Mouse (Mus musculus) hindbrain, embryonic 10.5 days (tissue): ENCODE measurements at regions not wholly inside any gene's neighbourhood (a gene's known extent, or its start where the extent isn't known, plus 50 kb on each side); places are given as distances from the start of the nearest gene placed in this dataset.

Experiments used
- DNase-seq: peaks from one replicate; pipeline ENCODE4 v3.0.0-alpha.2; 2017; ENCODE audit warnings: low spot score
- H3K27ac ChIP-seq: fragments of 300-500 bp; sonication (generic); 2 replicates; pipeline ENCODE4 v1.5.1; 2016; ENCODE audit warnings: mild to moderate bottlenecking, moderate library complexity
- H3K27me3 ChIP-seq: fragments of 300-500 bp; sonication (generic); 2 replicates; pipeline ENCODE4 v1.6.1; 2016; ENCODE audit warnings: mild to moderate bottlenecking; ENCODE audit not compliant: poor library complexity, insufficient read depth, severe bottlenecking
- H3K36me3 ChIP-seq: fragments of 300-500 bp; sonication (generic); 2 replicates; pipeline ENCODE4 v1.6.1; 2016; ENCODE audit warnings: mild to moderate bottlenecking, moderate library complexity
- H3K4me1 ChIP-seq: fragments of 300-500 bp; sonication (generic); replicated peaks from 2 replicates; pipeline ENCODE4 v1.6.1; 2016; ENCODE audit warnings: mild to moderate bottlenecking
- H3K4me3 ChIP-seq: fragments of 300-500 bp; sonication (generic); 2 replicates; pipeline ENCODE4 v1.5.1; 2016; ENCODE audit warnings: mild to moderate bottlenecking, moderate library complexity
- H3K9me3 ChIP-seq: fragments of 300-500 bp; sonication (generic); 2 replicates; pipeline ENCODE4 v1.6.1; 2016; ENCODE audit warnings: mild to moderate bottlenecking, moderate library complexity
- WGBS: fragments of 180-500 bp; shearing (Covaris S2); methylation state at CpG from one replicate; pipeline ENCODE4 v1.1.7; 2016; 5-methylcytosine and 5-hydroxymethylcytosine counted together

DNA sequence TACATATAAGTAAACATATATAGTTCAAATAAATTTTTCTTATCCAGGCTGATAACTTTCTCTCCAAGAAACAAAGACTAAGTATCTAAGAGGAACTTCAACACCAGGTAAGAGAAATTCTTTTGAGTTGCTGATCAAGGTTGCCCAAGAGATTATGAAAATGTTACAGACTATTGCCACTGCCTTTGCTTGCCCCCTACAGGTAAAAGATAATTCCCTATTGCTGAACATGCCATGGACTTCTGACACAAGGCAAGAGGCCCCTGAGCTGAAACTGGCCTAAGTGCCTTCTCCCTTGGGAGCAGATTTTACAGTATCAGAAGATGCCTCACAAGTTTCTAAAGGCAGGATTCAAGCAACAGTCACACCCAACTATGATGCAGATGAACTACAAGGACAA is 2914.2 kb upstream of the Gm6569 start:
- DNase-seq: no peak
- H3K27ac ChIP-seq: no peak overlapping the region
- no peaks in the 10 kb centered on the region for H3K27me3 ChIP-seq
- no peak overlapping the region for H3K4me3 ChIP-seq
- no peaks in the 10 kb centered on the region for H3K36me3 ChIP-seq
- H3K9me3 ChIP-seq: no peaks in the 10 kb centered on the region
- H3K4me1 ChIP-seq: no peaks in the 10 kb centered on the region

DNA sequence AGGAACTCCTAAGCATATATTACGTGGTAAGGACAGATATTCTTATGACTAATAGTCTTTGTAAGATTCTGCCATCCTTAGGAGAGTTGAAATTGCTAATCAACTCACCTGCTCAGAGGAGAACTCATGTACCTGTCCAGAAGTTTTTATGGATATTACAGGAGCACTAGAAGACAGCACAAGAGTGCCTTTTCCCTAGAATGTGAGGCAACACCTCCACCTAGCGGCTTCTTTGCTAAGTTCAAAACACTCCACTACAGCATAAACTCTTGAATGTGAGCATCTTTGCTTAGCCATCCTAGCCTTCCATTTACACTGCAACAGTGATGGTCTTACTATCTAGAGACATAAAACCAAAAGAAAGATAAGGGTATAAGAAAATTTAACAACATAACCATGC is 2913.5 kb upstream of the Gm6569 start:
- H3K36me3 ChIP-seq: no peaks in the 10 kb centered on the region
- H3K27me3 ChIP-seq: no peaks in the 10 kb centered on the region
- no peaks in the 10 kb centered on the region for H3K4me1 ChIP-seq
- 41% methylated on average over 2 of the region's 2 CpGs for WGBS
- peak; percentile 61 for DNase-seq
- no peak overlapping the region for H3K4me3 ChIP-seq
- H3K27ac ChIP-seq: no peak overlapping the region
- no peaks in the 10 kb centered on the region for H3K9me3 ChIP-seq
